Mouse (Mus musculus) thymus, adult 2 months (tissue): Measurements from ENCODE around the gene E2f6.

ENCODE experiments used
- CTCF ChIP-seq: fragments of 200-500 bp; IDR thresholded peaks from 2 replicates; pipeline ENCODE4 v1.5.1; 2012; ENCODE audit warnings: mild to moderate bottlenecking, control low read depth, low read length, moderate library complexity, borderline replicate concordance; ENCODE audit not compliant: control insufficient read depth, poor library complexity, insufficient read depth; ENCODE audit errors: extremely low read depth
- POLR2A ChIP-seq: fragments of 200-500 bp; IDR thresholded peaks from 2 replicates; pipeline ENCODE4 v1.6.1; 2012; ENCODE audit warnings: mild to moderate bottlenecking, low read length, control low read depth, moderate library complexity; ENCODE audit not compliant: control insufficient read depth, poor library complexity, insufficient read depth; ENCODE audit errors: extremely low read depth

GRCm38 (mm10) chr12:16789756-16790155 is 21.0 kb upstream of the E2f6 start:
- TF ChIP-seq CTCF (no peak), POLR2A (no peak)
